Mouse (Mus musculus): ENCODE measurements around the gene Zcchc14.
"Not testable (repeated sequence)": the region's sequence is repeated elsewhere in the genome, so short reads cannot be mapped to it uniquely, and the experiment has no call there.

DNA sequence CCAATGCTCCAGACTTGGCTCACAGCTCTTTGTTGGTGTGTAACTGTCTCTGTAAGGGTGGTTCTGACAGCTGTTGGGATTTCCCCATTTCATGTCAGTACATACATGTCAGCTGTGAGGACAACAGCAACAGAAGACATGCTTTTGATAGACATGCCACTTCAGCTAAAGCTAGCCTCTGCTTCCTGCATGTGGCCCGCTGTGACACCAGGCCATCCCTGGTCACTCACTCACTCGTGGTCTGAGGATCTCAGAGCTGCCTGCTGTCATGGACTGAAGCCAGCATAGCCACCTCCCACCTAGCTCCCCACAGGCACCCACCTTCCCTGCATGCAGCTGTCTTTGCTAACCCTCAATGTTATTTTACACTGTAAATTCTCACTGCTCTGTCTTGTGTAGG is 55.2 kb downstream of the Zcchc14 start:
- not testable (repeated sequence) for TF ChIP-seq CTCF (IDR thresholded peaks at IDR 0.05; ENCODE audit: borderline replicate concordance, insufficient read depth, low read length); POLR2A (IDR thresholded peaks at IDR 0.05; ENCODE audit: low read depth, low read length)
